Mouse (Mus musculus) myocyte (in vitro differentiated cells): Measurements from ENCODE around the gene Arl6ip4. TPM values are rescaled to one million over a fixed set of nuclear protein-coding genes. Genes with fewer than 3 reads are reported as not detected.

ENCODE experiments used
- H3K27me3 ChIP-seq: one replicate; pipeline ENCODE4 v1.6.1; 2011; ENCODE audit not compliant: control insufficient read depth, insufficient read depth, insufficient read length
- H3K36me3 ChIP-seq: one replicate; pipeline ENCODE4 v1.6.1; 2011; ENCODE audit not compliant: control insufficient read depth, insufficient read depth
- H3K4me2 ChIP-seq: one replicate; pipeline ENCODE4 v1.6.1; 2011; ENCODE audit warnings: low read depth, control low read depth
- H3K4me3 ChIP-seq: one replicate; pipeline ENCODE4 v1.5.1; 2011; ENCODE audit warnings: mild to moderate bottlenecking, control low read depth, moderate library complexity
- H3K79me2 ChIP-seq: one replicate; pipeline ENCODE4 v1.6.1; 2011; ENCODE audit not compliant: control insufficient read depth, insufficient read depth
- H3ac ChIP-seq: one replicate; pipeline ENCODE4 v1.6.1; 2011; ENCODE audit not compliant: control insufficient read depth, insufficient read length
- CEBPB ChIP-seq: IDR thresholded peaks from 2 replicates; pipeline ENCODE4 v1.6.1; 2011; ENCODE audit warnings: mild to moderate bottlenecking, moderate library complexity; ENCODE audit not compliant: poor library complexity, insufficient read depth, severe bottlenecking
- E2F4 ChIP-seq: IDR thresholded peaks from one replicate; pipeline ENCODE4 v1.6.1; 2011; ENCODE audit warnings: mild to moderate bottlenecking, control low read depth, moderate library complexity; ENCODE audit not compliant: insufficient read depth
- MAX ChIP-seq: IDR thresholded peaks from one replicate; pipeline ENCODE4 v1.6.1; 2011; ENCODE audit warnings: low read depth, mild to moderate bottlenecking, control low read depth
- MYOD1 ChIP-seq, 3 experiments: IDR thresholded peaks; one replicate each; pipeline ENCODE4 v1.6.1; 2011; ENCODE audit warnings: control low read depth in 2 of 3, low read depth in 2 of 3, mild to moderate bottlenecking in 2 of 3, moderate library complexity in 1 of 3; ENCODE audit not compliant: insufficient read length in 2 of 3, control insufficient read depth in 1 of 3
- MYOG ChIP-seq, 3 experiments: IDR thresholded peaks; one replicate each; pipeline ENCODE4 v1.6.1; 2011; ENCODE audit warnings: control low read depth in 2 of 3, low read depth in 2 of 3, mild to moderate bottlenecking in 2 of 3; ENCODE audit not compliant: insufficient read length in 2 of 3, control insufficient read depth in 1 of 3, insufficient read depth in 1 of 3
- POLR2A ChIP-seq: IDR thresholded peaks from one replicate; pipeline ENCODE4 v1.6.1; 2011; ENCODE audit warnings: low read depth, mild to moderate bottlenecking, control low read depth, moderate library complexity; ENCODE audit not compliant: insufficient read length
- POLR2AphosphoS2 ChIP-seq: IDR thresholded peaks from one replicate; pipeline ENCODE4 v1.6.1; 2011; ENCODE audit warnings: low read depth, control low read depth; ENCODE audit not compliant: insufficient read length
- REST ChIP-seq: IDR thresholded peaks from one replicate; pipeline ENCODE4 v1.6.1; 2011; ENCODE audit warnings: mild to moderate bottlenecking, control low read depth, moderate library complexity; ENCODE audit not compliant: insufficient read depth, insufficient read length
- SRF ChIP-seq: IDR thresholded peaks from one replicate; pipeline ENCODE4 v1.6.1; 2011; ENCODE audit warnings: low read depth; ENCODE audit not compliant: control insufficient read depth, insufficient read length
- TCF12 ChIP-seq: IDR thresholded peaks from one replicate; pipeline ENCODE4 v1.6.1; 2011; ENCODE audit warnings: mild to moderate bottlenecking, control low read depth; ENCODE audit not compliant: poor library complexity, insufficient read depth, severe bottlenecking
- TCF3 ChIP-seq: IDR thresholded peaks from one replicate; pipeline ENCODE4 v1.6.1; 2011; ENCODE audit warnings: low read depth, control low read depth; ENCODE audit not compliant: insufficient read length
- USF1 ChIP-seq: IDR thresholded peaks from one replicate; pipeline ENCODE4 v1.6.1; 2011; ENCODE audit warnings: low read depth, mild to moderate bottlenecking, control low read depth, moderate library complexity
- polyA plus RNA-seq: library from polyadenylated mRNA; unstranded; fragments of >200 nt; fragmentation: generic; extraction: Trizol; gene quantifications from one replicate; pipeline ENCODE4 v1.2.1, GENCODE M21; 2012; ENCODE audit warnings: missing spikeins

Arl6ip4 gene
- polyA plus RNA-seq, 1 experiment, result 55.0 TPM

DNA sequence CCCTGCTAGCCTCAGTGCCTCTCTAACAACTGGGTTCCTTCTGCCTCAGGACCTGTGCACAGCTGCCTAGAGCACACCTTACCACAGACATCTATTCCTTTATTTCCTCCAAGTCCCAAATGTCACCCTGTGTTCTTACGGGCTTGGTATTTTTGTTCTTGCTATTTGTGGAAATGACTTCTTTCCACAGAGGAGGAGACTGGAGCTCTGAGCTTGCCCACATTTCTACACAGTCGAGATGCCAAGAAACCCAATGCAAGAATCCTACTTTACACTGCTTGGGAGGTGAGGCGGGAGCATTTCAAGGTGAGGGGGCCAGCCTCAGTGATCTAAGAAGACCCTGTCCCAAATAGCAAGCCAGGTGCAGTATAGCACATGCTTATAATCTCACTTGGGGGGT is 30.4 kb upstream of the Arl6ip4 start:
- Histone ChIP-seq H3K36me3 (no peaks in the 10 kb centered on the region), H3ac (no peak overlapping the region), H3K4me2 (no peak overlapping the region), H3K27me3 (no peaks in the 10 kb centered on the region), H3K79me2 (no peaks in the 10 kb centered on the region), H3K4me3 (no peak overlapping the region)
- no peak for TF ChIP-seq REST
- no peak for TF ChIP-seq POLR2A
- TF ChIP-seq POLR2AphosphoS2, result no peak
- TF ChIP-seq USF1, result no peak

DNA sequence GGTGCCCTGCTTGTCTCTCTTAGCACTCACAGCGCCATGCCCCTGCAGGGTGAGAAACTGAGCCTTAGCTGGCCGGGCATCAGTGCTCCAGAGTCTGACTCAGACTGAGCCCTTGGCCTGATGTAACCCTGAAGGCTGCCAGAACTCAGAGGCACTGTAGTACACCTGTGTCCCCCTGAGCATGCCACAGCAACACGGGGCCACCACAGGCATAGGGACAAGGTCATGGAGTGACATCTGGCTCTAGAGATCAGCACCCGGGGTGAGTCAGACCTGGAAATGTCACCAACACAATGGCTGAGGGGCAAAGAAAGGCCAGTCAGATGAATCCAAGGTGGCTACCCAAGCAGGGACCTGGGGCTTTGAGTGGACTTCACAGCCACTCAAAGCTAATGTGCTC is 29.0 kb upstream of the Arl6ip4 start:
- no peaks in the 10 kb centered on the region for H3K36me3 ChIP-seq
- no peak for TF ChIP-seq POLR2AphosphoS2
- TF ChIP-seq E2F4, result no peak
- TF ChIP-seq TCF3, result no peak
- no peak for TF ChIP-seq MYOG (IDR thresholded peaks at IDR 0.05; ENCODE audit: control insufficient read depth in 1 of 3, insufficient read depth in 1 of 3, insufficient read length in 2 of 3, low read depth in 2 of 3)
- no peak for TF ChIP-seq CEBPB
- no peak for TF ChIP-seq USF1
- no peak overlapping the region for H3K4me3 ChIP-seq
- H3K79me2 ChIP-seq, result no peaks in the 10 kb centered on the region
- no peak overlapping the region for H3K4me2 ChIP-seq
- H3K27me3 ChIP-seq, result no peaks in the 10 kb centered on the region
- H3ac ChIP-seq, result no peak overlapping the region

DNA sequence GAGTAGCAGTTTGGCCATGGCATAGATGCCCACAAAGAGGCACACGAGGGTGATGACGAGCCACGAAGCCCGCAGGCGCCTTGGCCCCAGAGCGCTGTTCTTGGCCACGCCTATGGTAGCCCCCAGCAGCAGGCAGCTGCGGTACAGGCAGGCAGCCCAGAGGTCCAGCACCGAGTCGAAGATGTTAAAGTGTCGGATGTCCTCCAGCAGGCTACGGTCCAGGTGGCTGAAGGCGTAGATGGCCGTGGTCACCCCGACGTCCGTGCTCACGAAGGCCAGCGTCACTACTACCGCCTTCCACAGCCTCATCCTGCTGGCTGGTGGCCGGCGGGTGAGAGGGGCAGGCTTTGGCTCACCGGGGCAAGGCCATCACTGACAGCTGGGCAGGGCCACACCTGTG is 26.0 kb upstream of the Arl6ip4 start:
- Histone ChIP-seq H3ac (no peak overlapping the region), H3K4me3 (no peak overlapping the region), H3K79me2 (no peaks in the 10 kb centered on the region), H3K27me3 (no peaks in the 10 kb centered on the region), H3K36me3 (no peaks in the 10 kb centered on the region), H3K4me2 (no peak overlapping the region)
- TF ChIP-seq SRF, result no peak
- TF ChIP-seq CEBPB, result no peak
- no peak for TF ChIP-seq TCF12
- TF ChIP-seq POLR2AphosphoS2, result no peak
- TF ChIP-seq E2F4, result no peak
- TF ChIP-seq MYOD1 (IDR thresholded peaks at IDR 0.05; ENCODE audit: control insufficient read depth in 1 of 3, insufficient read length in 2 of 3, low read depth in 2 of 3), result no peak

DNA sequence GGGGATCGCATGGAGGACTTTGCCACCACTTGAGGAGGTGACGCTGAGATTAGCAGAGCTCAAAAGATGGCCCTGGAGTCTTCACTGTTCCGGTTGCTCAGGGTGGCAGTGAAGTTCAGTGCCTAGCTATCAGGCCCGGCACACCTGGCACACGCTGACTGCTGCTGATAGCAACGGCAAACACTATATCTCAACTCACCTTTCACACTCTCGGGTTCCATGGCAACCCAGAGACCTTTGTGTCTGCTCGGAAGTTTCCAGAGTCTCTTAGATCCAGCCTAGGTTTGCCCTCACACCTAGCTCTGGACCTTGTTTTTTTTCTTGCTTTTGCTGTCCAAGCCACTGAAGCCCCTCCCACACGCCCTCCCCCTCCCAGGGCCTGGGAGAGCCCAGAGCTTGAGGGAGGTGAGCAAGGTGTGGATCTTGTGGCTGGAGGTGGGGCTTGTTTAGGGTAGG is 23.9 kb upstream of the Arl6ip4 start:
- H3K4me3 ChIP-seq, result no peak overlapping the region
- H3K36me3 ChIP-seq, result no peaks in the 10 kb centered on the region
- no peak for TF ChIP-seq POLR2AphosphoS2
- TF ChIP-seq REST, result no peak
- H3ac ChIP-seq, result no peak overlapping the region
- no peaks in the 10 kb centered on the region for H3K27me3 ChIP-seq
- no peaks in the 10 kb centered on the region for H3K79me2 ChIP-seq
- H3K4me2 ChIP-seq, result no peak overlapping the region

DNA sequence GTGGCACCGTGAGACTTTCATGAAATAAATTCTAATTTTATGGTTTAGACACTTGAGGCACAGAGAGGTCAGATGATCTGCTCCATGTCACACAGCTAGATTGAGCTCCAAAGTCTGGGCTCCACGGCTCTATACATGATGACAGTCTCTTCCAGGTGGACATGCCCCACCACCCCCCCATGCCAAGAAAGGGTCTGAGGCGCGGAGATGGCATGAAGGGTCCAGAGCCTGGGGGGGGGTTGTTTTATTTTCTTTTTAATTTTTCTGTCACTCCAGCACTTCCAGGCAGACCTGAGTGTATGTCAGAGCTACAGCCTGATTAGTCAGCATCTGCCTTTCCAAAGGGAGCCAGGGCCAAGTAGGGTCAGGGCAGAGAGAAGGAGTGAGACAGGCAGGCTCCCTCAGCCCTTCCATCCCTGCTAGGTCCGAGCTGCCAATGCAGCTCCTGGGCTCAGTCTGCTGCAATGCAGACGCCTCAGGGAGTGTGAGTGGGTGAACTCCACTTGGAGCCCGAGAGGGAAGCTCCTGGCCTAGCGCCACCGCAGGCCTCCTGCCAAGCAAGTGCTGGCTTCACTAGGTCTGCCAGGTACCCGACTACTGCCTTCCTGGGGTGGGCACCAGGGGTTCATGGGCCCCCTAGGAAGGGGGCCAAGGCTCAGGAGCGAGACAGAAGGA is 22.6 kb upstream of the Arl6ip4 start:
- H3K79me2 ChIP-seq, result no peaks in the 10 kb centered on the region
- H3K4me2 ChIP-seq, result no peak overlapping the region

More for the DNA sequence above, 22.6 kb upstream of the Arl6ip4 start:
- Histone ChIP-seq H3ac (no peak overlapping the region), H3K4me3 (no peak overlapping the region), H3K36me3 (no peaks in the 10 kb centered on the region), H3K27me3 (no peaks in the 10 kb centered on the region)
- no peak for TF ChIP-seq SRF
- no peak for TF ChIP-seq REST
- TF ChIP-seq USF1, result no peak
- no peak for TF ChIP-seq MYOG (IDR thresholded peaks at IDR 0.05; ENCODE audit: control insufficient read depth in 1 of 3, insufficient read depth in 1 of 3, insufficient read length in 2 of 3, low read depth in 2 of 3)
- TF ChIP-seq CEBPB, result no peak
- TF ChIP-seq MYOD1 (IDR thresholded peaks at IDR 0.05; ENCODE audit: control insufficient read depth in 1 of 3, insufficient read length in 2 of 3, low read depth in 2 of 3), result no peak
- TF ChIP-seq MAX, result no peak
- no peak for TF ChIP-seq POLR2A
- no peak for TF ChIP-seq E2F4
- TF ChIP-seq TCF3, result no peak
- TF ChIP-seq POLR2AphosphoS2, result no peak
